Mouse (Mus musculus): ENCODE measurements around the gene Dnajc30. TPM values are rescaled to one million over a fixed set of nuclear protein-coding genes. Genes with fewer than 3 reads are reported as not detected.

The Dnajc30 gene
- 10 to 100 TPM; 40.9 to 52.1 TPM for total RNA-seq (2021)

DNA sequence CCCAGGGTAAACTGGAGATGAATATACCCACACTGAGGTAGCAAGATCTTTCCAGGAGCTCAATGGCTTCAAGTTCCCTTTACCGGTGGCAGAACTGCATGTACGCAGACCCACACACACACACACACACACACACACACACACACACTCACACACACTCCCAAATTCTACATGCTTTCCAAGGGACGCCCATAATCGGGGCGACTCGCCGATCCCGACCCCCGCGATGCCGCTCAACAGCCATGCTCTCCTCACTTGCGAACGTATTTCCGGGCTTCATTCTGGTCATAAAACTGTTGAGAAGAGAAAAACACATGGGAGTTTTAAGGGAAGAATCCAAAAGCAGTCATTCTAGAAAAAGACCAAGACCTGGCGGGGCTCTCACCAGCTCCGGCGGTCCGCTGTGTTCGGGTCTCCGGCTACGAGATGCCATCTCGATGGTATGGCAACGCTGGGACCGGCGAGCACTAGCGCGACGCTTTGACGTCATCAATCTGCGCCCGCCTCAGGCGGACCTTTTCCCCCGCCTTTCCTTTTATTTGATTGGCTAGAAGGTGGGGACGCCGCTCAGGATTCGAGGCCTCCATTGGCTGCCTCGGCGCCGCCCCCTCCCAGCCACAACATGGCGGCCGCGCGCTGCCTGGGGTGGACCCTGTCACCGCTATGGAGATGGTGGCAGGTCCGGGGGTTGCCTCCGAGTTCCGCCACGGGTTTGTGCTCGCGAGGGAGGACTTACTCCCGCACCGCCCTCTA, at the start of gene Dnajc30:
Dnajc30 (plus strand) TSS at position 574 of the 753 bp plus-strand sequence.
- intact Hi-C loops (cut with DNase I), result no loop called here
- DNase-seq (ENCODE audit: low spot score in 2 of 2), result peak; percentile 97 to 98

DNA sequence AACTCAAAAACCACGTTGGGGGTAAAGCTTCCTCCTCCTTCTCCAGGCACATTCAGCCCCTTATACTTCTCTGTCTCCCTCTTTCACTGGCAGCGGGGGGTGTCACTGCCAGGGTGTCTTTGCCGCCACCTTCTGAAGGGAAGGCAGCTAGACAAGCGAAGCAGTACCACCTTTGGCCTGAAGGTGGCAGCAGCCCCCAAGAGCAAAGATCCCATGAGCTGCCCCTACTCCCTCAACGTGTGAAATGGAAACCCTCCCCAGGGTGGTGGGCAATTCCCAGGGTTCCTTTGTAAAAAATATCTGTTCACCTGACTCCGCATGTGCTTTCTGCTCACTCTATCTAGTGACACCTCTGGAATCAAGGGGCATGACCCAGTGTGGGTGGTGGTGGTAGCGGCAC, 48.5 kb upstream of the Dnajc30 start:
- DNase-seq (ENCODE audit: low spot score in 2 of 2), result peak; percentile 85 to 86
- intact Hi-C loops (cut with DNase I), result loop anchor here (5.0 kb wide), 2 partner anchors 37 to 62 kb away; partner anchors contain the start of gene Vps37d

DNA sequence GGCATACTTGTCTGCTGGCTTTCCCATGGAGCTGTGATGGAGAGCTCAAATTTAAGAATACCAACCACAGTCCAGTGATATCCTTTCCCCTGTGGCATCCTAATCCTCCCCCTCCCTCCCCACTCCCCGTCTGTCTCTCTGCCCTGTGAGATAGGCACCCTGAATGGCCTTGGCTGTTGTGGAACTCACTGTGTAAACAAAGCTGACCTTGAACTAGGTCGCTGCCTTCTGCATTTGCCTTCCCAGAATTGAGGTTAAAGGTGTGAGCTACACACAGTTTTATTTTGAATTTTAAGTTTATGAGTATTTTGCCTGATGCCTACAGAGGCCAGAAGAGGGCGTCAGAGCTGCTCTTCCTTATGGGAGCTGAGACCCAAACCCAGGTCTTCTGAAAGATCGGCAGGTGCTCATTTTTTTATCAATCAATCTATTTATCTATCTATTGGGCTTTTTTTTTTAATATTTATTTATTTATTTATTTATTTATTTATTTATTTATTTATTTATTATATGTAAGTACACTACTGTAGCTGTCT, 47.7 kb upstream of the Dnajc30 start:
- intact Hi-C loops (cut with DNase I), result loop anchor here (5.0 kb wide), 2 partner anchors 36 to 61 kb away; partner anchors contain the start of gene Vps37d
- DNase-seq (ENCODE audit: low spot score in 2 of 2), result no peak

DNA sequence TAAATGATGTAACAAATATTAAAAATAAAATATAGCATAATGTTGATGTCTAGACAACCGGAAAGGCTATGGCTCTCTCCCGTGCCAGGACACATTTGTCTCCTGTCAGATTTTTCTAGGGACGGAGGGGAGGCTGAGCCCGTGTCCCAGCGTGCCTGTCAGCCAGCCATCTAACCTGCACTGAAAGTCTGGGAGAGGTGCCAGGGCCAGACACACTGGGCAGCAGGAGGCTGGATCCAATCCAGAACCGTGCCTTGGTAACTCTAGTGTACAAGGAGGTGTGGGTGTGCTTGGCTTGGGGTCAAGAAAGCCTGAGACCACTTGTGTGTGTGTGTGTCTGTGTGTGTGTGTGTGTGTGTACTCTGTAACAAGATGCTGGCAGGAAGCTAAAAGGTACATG, 42.2 kb upstream of the Dnajc30 start:
- DNase-seq (ENCODE audit: low spot score in 2 of 2), result no peak
- intact Hi-C loops (cut with DNase I), result no loop called here

DNA sequence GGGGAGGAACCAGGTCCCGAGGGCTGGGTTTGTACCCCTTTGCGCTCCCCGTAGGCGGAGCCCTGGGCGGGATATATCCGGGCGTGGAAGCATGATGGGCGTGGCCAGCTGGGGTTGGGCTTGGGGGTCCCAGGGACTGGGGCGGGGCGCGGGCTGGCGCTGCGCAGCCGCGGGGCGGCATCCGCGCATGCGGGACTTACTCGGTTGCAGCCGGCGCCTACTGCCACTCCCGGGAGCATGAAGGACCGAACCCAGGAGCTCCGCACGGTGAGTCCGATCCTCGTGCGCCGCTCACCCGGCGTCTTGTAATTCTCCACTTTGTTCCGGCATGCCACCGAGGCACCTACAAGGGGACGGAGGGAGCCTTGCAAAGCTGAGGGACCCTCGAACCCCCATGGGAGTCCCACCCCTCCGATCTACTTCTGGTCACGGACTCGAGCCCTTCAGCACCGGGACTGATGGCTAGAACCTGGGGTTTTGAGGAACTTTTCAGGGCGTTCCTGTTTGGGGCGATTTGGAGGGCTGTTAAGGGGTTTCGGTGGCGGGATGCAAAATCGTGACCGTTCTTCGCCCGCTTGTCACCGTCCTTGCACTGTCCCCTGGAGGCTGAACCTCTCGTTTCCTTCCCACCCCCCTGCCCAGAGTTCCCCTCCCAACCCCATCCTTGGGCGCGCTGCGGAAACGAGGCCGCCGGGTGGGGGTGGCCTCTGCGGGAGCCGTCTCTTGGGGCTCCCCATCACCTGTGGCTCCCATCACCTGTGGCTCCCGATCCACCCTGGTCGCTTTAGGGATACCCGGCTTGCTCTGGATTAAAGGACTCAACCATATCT, 40.4 kb upstream of the Dnajc30 start, which contains the start of gene Stx1a:
Stx1a (plus strand) TSS at position 139 of the 830 bp plus-strand sequence.
- peak; percentile 87 to 92 for DNase-seq (ENCODE audit: low spot score in 2 of 2)
- intact Hi-C loops (cut with DNase I), result no loop called here

DNA sequence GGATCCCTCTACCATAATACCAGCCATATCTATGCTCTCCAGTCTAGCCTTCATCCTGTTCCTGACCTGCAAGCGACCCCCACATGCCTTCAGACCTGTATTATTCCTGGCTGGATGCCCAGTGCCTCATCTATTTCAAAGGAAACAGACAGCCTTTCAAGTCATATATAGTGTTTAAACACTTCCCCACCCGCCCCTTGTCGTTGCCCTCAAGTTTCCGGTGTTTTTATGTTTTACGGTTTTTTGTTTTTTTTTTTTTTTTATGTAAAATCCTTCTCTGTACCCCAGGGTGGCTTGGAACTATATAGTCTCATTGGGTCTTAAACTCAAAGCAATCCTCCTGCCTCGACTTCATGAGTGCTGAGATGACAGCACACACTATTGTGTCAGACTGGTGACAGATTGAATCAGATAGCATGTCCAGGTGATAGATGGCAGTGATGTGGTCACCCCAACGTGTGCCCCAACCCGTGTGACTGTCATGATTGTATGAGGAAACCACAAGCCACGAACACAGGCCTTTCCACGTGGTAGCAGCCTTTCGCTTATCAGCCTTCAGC, 39.3 kb upstream of the Dnajc30 start:
- intact Hi-C loops (cut with DNase I), result no loop called here
- no peak for DNase-seq (ENCODE audit: low spot score in 2 of 2)

DNA sequence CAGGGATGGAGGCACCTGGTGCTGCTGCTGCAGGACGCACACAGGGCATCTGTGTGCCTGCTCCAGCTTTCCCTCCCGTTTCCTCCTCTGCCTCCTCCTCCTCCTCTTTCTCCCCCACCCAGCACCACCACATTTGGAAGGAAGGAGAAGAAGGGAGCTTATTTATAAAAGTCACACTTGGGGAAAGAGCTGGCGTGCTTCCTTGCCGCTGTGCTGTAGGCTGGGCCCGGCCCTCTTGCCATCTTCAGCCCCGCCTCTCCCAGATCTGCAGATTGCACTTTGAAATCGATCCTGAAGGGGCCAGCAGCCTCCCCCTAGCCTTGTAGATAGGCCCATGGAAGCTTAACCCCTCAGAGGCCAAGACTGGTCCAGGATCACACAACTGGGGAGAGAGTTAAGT, 38.1 kb upstream of the Dnajc30 start:
- intact Hi-C loops (cut with DNase I), result no loop called here
- DNase-seq (ENCODE audit: low spot score in 2 of 2), result peak; percentile 68 to 74

DNA sequence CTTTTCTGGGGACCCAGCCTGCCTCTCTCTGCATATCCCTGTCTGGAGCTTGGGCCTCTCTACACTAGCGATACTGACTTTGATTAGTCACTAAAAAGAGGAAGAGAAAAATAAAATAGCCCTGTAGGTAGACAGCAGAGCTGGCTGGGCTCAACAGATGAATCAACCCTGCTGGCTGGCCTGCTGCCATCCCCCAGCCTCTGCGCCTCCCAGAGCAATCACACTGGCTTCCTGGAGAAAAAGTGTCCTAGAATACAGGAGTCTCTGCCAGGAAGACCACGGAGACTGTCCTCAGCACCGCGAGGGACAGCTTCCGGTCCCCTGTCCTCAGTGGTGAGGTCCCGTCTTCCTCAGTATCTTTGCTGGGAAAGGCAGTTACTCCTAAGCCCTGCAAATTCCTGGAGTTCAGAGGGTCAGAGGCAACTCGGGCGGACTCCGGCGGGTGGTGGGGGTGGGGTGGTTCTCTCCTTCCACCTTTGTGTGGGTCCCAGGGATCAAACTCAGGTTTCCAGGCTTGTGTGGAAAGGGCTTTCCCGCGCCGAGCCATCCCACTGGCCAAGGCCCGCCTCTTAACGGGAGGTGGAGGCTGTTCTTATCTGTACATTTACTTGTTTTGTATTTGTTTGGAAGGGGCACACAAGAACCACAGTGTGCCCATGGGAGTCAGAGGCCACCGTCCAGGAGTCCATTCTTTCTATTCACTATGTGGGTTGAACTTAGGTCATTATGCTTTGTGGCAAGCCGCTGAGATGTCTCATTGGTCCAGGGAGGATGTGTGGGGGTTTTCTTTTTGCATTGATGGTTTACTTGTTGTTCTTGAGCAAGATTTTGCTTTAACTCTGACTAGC, 34.8 kb upstream of the Dnajc30 start:
- DNase-seq (ENCODE audit: low spot score in 2 of 2), result peak; percentile 73 to 83

DNA sequence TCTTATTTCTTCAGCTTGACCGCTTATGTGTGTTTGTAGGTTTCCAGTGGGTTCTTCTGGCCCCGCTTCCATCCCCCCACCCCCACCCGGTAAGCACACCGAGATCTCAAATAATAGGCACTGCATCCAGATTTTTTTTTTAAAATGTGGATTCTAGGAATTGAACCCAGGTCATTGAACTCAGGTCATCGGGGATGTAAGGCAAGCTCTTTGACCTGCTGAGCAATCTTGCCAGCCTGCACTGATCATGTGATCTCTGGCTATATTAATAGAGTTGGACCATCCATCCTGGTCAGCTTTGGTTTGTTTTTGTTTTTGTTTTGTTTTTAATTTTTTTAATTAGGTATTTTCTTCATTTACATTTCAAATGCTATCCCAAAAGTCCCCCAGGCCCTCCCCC, 31.4 kb upstream of the Dnajc30 start:
- intact Hi-C loops (cut with DNase I), result no loop called here

More for the DNA sequence above, 34.8 kb upstream of the Dnajc30 start:
- intact Hi-C loops (cut with DNase I), result no loop called here

DNA sequence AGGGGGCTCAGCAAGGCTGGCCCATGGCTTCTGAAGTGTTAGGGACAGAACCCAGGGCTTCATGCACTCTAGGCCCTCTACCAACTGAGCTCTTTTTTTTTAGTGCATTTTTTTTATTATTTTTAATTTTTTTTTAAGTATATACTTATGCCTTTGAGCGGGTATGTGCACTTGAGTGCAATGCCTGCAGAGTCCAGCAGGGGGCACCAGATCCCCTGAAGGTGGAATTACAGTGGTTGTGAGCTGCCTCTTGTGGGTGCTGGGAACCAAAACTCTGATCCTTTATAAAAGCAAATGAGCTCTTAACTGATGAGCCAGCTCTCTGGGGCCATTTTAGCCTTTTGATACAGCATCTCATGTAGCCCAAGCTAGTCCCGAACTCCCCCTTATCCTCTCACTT, 29.4 kb upstream of the Dnajc30 start:
- intact Hi-C loops (cut with DNase I), result no loop called here

More for the DNA sequence above, 31.4 kb upstream of the Dnajc30 start:
- DNase-seq (ENCODE audit: low spot score in 2 of 2), result no peak

DNA sequence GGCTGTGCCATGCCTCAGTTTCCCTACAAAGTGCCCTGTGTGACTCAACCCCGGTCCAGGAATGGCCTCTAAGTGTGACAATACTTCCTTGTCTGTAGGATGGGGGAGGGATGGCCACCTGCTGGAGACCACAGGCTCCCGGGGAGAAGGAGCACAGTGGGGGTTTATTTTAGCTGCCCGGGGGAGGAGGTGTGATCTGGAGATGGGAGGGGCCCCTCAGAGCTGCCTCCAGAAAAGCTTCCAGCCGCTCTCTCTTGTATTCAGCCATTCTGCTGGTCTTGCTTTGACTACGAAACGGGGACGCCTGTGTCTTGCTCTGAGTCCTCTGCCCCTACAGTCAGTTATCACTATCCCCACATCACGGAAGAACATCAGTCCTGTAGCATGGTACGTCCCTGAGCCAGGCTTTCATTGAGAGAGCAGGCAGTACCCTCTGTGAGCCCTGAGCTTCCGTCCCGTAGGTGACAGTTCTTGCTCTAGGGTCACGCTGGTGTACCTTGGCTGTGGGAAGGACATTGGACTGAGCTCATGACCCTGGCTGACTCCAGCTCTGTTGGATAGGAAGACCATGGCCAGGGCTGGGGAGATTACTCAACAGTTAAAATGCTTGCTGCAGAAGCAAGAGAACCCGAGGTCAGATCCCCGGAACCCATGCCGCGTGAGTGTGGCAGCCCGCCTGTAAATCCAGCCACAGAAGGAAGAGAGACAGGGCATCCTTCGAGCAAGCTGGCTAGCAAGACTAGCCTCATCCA, 28.2 kb upstream of the Dnajc30 start:
- peak; percentile 65 to 79 for DNase-seq (ENCODE audit: low spot score in 2 of 2)
- intact Hi-C loops (cut with DNase I), result no loop called here

More for the DNA sequence above, 29.4 kb upstream of the Dnajc30 start:
- no peak for DNase-seq (ENCODE audit: low spot score in 2 of 2)

DNA sequence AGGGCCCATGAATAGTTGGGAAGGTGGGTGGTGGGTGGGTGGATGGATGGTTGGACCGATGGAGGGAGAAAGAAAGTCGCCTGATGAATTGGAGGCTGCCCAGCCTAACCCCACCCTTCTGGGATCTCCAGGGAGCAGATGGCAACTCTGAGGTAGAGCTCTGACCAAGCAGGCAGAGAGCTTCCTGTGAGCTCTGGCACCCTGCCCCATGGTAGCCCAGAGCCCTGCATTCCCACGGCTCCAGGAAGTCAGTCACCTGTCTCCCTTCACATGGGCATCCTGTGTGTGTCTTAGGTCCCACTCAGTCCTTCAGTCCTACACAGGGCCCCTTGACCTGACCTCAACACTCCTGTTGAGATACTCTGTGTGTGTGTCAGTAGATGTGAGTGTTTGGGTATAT, 26.1 kb upstream of the Dnajc30 start:
- intact Hi-C loops (cut with DNase I), result no loop called here
- no peak for DNase-seq (ENCODE audit: low spot score in 2 of 2)

DNA sequence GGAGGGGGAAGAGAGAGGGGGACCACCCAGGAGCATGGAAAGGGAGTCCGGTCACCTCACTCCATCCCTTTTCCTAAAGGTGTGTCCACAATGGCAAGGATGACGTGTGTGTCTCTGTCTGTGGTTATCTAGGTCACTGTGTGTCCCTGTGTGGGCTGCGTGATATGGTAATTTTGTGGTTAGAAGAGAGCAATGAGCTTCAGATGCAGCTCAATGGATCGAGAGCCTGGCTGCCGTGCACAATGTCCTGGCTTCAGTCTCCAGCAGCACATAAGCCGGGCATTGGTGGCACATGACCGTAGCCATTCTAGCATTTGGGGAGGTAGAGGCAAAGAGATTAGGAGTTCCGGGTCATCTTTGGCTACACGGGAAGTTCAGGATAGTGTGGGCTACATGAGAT, 24.5 kb upstream of the Dnajc30 start:
- intact Hi-C loops (cut with DNase I), result no loop called here
- peak in 1 of 2 experiments; percentile 43 for DNase-seq (ENCODE audit: low spot score in 2 of 2)

DNA sequence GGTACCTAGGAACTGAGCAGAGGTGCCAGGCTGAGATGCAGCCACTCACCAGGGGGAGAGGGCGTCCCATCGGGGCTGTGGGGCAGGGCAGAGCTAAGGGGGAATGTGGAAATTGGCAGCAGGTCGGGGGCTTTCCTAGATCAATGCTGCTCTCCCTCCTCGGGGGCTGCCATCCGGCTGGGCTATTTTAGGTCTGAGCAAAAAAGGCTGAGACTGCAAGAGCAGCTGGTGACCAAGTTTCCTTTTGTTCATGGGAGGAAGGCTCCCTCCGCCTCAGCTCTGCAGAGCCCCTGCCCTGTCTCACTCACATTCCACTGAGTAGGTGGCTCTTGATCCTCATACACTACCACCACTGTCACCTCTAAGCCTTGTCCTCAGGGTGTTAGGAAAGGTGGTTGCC, 23.9 kb upstream of the Dnajc30 start:
- intact Hi-C loops (cut with DNase I), result no loop called here
- DNase-seq (ENCODE audit: low spot score in 2 of 2), result peak in 1 of 2 experiments; percentile 64

DNA sequence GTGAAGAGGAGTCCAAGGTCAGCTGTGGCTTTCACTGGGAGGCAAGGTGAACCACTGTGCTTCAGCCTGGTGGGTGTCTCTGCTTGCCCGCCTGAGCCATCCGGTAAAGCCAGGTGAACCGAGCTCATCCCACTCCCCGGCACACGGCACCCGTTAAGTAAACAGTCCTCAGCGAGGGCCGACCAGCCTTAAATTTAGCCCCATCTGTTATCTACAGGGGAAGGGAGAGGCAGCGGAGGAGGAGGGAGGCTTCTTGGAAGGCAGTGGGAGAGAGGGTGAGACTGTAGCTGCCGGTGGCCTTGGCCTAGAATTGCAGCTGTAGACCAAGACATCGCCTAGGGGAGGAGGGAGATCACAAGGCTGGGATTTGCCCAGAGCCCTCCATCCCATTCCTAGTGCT, 23.2 kb upstream of the Dnajc30 start:
- intact Hi-C loops (cut with DNase I), result no loop called here
- DNase-seq (ENCODE audit: low spot score in 2 of 2), result peak in 1 of 2 experiments; percentile 65

DNA sequence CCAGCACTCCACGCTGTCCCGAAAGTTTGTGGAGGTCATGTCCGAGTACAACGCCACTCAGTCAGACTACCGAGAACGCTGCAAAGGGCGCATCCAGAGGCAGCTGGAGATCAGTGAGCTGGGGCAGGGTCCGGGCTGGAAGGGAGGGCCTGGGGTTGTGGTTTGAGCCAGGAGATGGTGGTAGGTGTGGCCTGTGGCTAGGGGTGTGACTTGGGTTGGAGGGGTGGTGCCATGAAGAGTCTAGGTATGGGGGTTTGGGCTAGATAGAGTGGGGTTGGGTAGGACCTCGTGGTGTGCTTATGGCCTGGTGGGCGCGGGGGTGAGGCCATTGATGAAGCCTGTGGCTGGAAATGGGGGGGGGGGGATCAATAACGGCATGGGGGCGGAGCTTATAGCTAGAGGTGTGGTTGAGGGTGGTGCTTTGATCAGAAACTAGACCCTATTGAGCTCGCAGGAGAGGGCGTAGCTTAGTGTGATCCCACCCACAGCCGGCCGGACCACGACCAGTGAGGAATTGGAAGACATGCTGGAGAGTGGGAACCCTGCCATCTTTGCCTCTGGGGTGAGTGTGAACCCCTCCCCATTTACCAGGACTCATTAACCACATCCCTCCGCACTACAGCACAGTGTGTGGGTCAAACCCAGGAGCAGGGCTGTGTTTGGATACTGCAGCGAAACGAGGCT, 21.8 kb upstream of the Dnajc30 start:
- no peak for DNase-seq (ENCODE audit: low spot score in 2 of 2)

DNA sequence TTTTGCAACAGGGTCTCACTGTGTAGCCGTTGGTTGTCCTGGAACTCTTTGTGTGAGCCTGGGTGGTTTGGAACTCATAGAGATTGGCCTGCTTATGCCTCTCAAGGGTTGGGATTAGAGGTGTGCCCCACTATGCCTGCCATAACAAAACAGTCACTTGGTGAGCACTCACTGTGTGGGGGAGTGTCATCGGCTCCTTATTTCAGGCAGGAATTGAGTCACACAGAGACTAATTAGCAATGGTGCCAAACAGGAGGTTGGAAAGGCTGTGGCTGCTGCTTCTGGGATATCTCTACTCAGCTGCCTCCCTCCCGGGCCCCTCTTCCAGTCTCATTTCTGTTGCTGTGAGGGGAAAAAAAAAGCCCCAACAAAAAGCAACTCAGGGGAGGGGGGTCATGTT, 19.4 kb upstream of the Dnajc30 start:
- intact Hi-C loops (cut with DNase I), result no loop called here
- no peak for DNase-seq (ENCODE audit: low spot score in 2 of 2)

More for the DNA sequence above, 21.8 kb upstream of the Dnajc30 start:
- intact Hi-C loops (cut with DNase I), result no loop called here

DNA sequence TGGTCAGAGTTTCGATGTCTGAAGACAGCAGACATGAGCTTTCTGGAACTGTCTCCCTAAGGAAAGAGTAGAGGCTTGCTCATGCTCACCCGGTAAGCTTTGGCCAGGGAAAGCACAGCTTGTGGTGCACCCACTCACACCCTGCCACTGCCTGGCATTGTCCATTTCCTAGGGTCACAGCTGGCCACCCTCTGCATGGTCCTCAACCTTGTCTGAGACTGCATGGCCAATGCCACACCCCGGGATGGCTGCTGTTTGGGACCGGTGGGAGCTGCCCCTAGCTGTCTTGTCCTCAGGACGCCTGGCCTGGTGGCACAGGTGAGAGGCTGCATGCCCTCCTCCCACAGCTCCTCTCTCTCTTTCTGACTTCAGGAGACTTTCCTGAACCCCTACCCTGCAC, 15.5 kb upstream of the Dnajc30 start:
- no peak for DNase-seq (ENCODE audit: low spot score in 2 of 2)
- intact Hi-C loops (cut with DNase I), result no loop called here

Measured in left cerebral cortex, postnatal 36 days (tissue).